Mouse (Mus musculus): ENCODE measurements around the gene Pde3a.

Gene Pde3a

GRCm38 (mm10) chr6:141248691-141249584, at the start of gene Pde3a:
Gene Pde3a (plus strand): TSS chr6:141249269.
- no peak for DNase-seq

- no peak for DNase-seq
Observed at GRCm38 (mm10) chr6:141200173-141200615, 48.9 kb upstream of the Pde3a start.

- DNase-seq, result no peak
Observed at GRCm38 (mm10) chr6:141207531-141207930, 41.5 kb upstream of the Pde3a start.

GRCm38 (mm10) chr6:141208283-141208872, 40.7 kb upstream of the Pde3a start:
- no peak for DNase-seq

GRCm38 (mm10) chr6:141210021-141210420, 39.0 kb upstream of the Pde3a start:
- DNase-seq, result no peak

GRCm38 (mm10) chr6:141221081-141221480, 28.0 kb upstream of the Pde3a start:
- DNase-seq, result no peak

GRCm38 (mm10) chr6:141226851-141227657, 22.0 kb upstream of the Pde3a start:
- peak in 1 of 2 experiments; percentile 51 for DNase-seq

- DNase-seq, result no peak
Observed at GRCm38 (mm10) chr6:141227658-141228005, 21.4 kb upstream of the Pde3a start.

GRCm38 (mm10) chr6:141232756-141233382, 16.2 kb upstream of the Pde3a start:
- no peak for DNase-seq

- DNase-seq, result no peak
Observed at GRCm38 (mm10) chr6:141241809-141242208, 7.3 kb upstream of the Pde3a start.

- DNase-seq, result no peak
Observed at GRCm38 (mm10) chr6:141245089-141245488, 4.0 kb upstream of the Pde3a start.

- no peak for DNase-seq
Observed at GRCm38 (mm10) chr6:141246391-141246790, 2.7 kb upstream of the Pde3a start.

- DNase-seq, result no peak
Observed at GRCm38 (mm10) chr6:141248081-141248480, 988 bp upstream of the Pde3a start.

GRCm38 (mm10) chr6:141249585-141250295, 671 bp downstream of the Pde3a start:
- peak; percentile 61 to 67 for DNase-seq

- DNase-seq, result peak in 1 of 2 experiments; percentile 27
Observed at GRCm38 (mm10) chr6:141250296-141250629, 1.2 kb downstream of the Pde3a start.

- DNase-seq, result no peak
Observed at GRCm38 (mm10) chr6:141250984-141251383, 1.9 kb downstream of the Pde3a start.

GRCm38 (mm10) chr6:141252520-141252919, 3.5 kb downstream of the Pde3a start:
- no peak for DNase-seq

GRCm38 (mm10) chr6:141254956-141255355, 5.9 kb downstream of the Pde3a start:
- no peak for DNase-seq

GRCm38 (mm10) chr6:141256896-141257295, 7.8 kb downstream of the Pde3a start:
- DNase-seq, result no peak

GRCm38 (mm10) chr6:141257434-141258202, 8.5 kb downstream of the Pde3a start:
- peak in 1 of 2 experiments; percentile 15 for DNase-seq

GRCm38 (mm10) chr6:141265257-141265656, 16.2 kb downstream of the Pde3a start:
- DNase-seq, result no peak
